Mouse (Mus musculus): ENCODE results near the gene Larp4b. TPM values are rescaled to one million over a fixed set of nuclear protein-coding genes. Genes with fewer than 3 reads are reported as not detected.

Gene Larp4b
- polyA plus RNA-seq, 1 experiment from 2014 or later: 50.7 TPM

GRCm38 (mm10) chr13:9187566-9188530 is 94.2 kb downstream of the Larp4b start:
- Histone ChIP-seq H3K27me3 (ENCODE audit: control insufficient read depth, insufficient read depth, low read length) (no peaks in the 10 kb centered on the region), H3K4me1 (ENCODE audit: control insufficient read depth, insufficient read depth, low read length) (no peaks in the 10 kb centered on the region), H3K9ac (replicated peaks; ENCODE audit: low read depth, low read length) (no peak overlapping the region), H3K9me3 (ENCODE audit: control insufficient read depth, low read depth, low read length) (no peaks in the 10 kb centered on the region), H3K4me3 (ENCODE audit: low read depth, low read length) (no peak overlapping the region), H3K36me3 (ENCODE audit: control insufficient read depth, insufficient read depth, low read length) (no peaks in the 10 kb centered on the region), H3K27ac (ENCODE audit: low read length) (no peak overlapping the region), H3K4me2 (replicated peaks; ENCODE audit: low read depth, low read length) (no peak overlapping the region)
- WGBS: 65% methylated on average over 22 of the region's 22 CpGs
- ATAC-seq (ENCODE audit: insufficient number of reproducible peaks, insufficient read depth, low FRiP score, low read depth): no peak

- Histone ChIP-seq H3K4me2 (replicated peaks; ENCODE audit: low read depth, low read length) (no peak overlapping the region), H3K27ac (ENCODE audit: low read length) (no peak overlapping the region), H3K9me3 (ENCODE audit: control insufficient read depth, low read depth, low read length) (no peaks in the 10 kb centered on the region), H3K9ac (replicated peaks; ENCODE audit: low read depth, low read length) (no peak overlapping the region), H3K36me3 (ENCODE audit: control insufficient read depth, insufficient read depth, low read length) (no peaks in the 10 kb centered on the region), H3K4me3 (ENCODE audit: low read depth, low read length) (no peak overlapping the region), H3K4me1 (ENCODE audit: control insufficient read depth, insufficient read depth, low read length) (no peaks in the 10 kb centered on the region), H3K27me3 (ENCODE audit: control insufficient read depth, insufficient read depth, low read length) (no peaks in the 10 kb centered on the region)
- ATAC-seq (ENCODE audit: insufficient number of reproducible peaks, insufficient read depth, low FRiP score, low read depth): no peak
- 88% methylated on average over 5 of the region's 5 CpGs for WGBS
Observed at GRCm38 (mm10) chr13:9189481-9189880, 95.8 kb downstream of the Larp4b start.

GRCm38 (mm10) chr13:9191172-9192140 is 97.8 kb downstream of the Larp4b start:
- Histone ChIP-seq H3K9ac (replicated peaks; ENCODE audit: low read depth, low read length) (no peak overlapping the region), H3K9me3 (ENCODE audit: control insufficient read depth, low read depth, low read length) (no peaks in the 10 kb centered on the region), H3K27me3 (ENCODE audit: control insufficient read depth, insufficient read depth, low read length) (no peaks in the 10 kb centered on the region), H3K4me2 (replicated peaks; ENCODE audit: low read depth, low read length) (peak overlapping the region; percentile 20; the same call in 1 of the 2 replicates), H3K4me1 (ENCODE audit: control insufficient read depth, insufficient read depth, low read length) (no peaks in the 10 kb centered on the region), H3K36me3 (ENCODE audit: control insufficient read depth, insufficient read depth, low read length) (no peaks in the 10 kb centered on the region), H3K27ac (ENCODE audit: low read length) (no peak overlapping the region), H3K4me3 (ENCODE audit: low read depth, low read length) (no peak overlapping the region)
- WGBS: 48% methylated on average over 15 of the region's 15 CpGs
- peak; percentile 51; the same call in 1 of the 2 replicates for ATAC-seq (ENCODE audit: insufficient number of reproducible peaks, insufficient read depth, low FRiP score, low read depth)

GRCm38 (mm10) chr13:9192797-9193330 is 99.2 kb downstream of the Larp4b start:
- H3K9me3 ChIP-seq (ENCODE audit: control insufficient read depth, low read depth, low read length): no peaks in the 10 kb centered on the region

GRCm38 (mm10) chr13:9194656-9195055 is 101.0 kb downstream of the Larp4b start:
- Histone ChIP-seq H3K27ac (ENCODE audit: low read length) (no peak overlapping the region), H3K9me3 (ENCODE audit: control insufficient read depth, low read depth, low read length) (no peaks in the 10 kb centered on the region), H3K36me3 (ENCODE audit: control insufficient read depth, insufficient read depth, low read length) (no peaks in the 10 kb centered on the region), H3K4me3 (ENCODE audit: low read depth, low read length) (no peak overlapping the region), H3K9ac (replicated peaks; ENCODE audit: low read depth, low read length) (no peak overlapping the region), H3K27me3 (ENCODE audit: control insufficient read depth, insufficient read depth, low read length) (no peaks in the 10 kb centered on the region), H3K4me2 (replicated peaks; ENCODE audit: low read depth, low read length) (no peak overlapping the region), H3K4me1 (ENCODE audit: control insufficient read depth, insufficient read depth, low read length) (no peaks in the 10 kb centered on the region)
- 80% methylated on average over 4 of the region's 4 CpGs for WGBS
- ATAC-seq (ENCODE audit: insufficient number of reproducible peaks, insufficient read depth, low FRiP score, low read depth): no peak

More at GRCm38 (mm10) chr13:9192797-9193330, 99.2 kb downstream of the Larp4b start:
- Histone ChIP-seq H3K9ac (replicated peaks; ENCODE audit: low read depth, low read length) (no peak overlapping the region), H3K36me3 (ENCODE audit: control insufficient read depth, insufficient read depth, low read length) (no peaks in the 10 kb centered on the region), H3K4me1 (ENCODE audit: control insufficient read depth, insufficient read depth, low read length) (no peaks in the 10 kb centered on the region), H3K4me2 (replicated peaks; ENCODE audit: low read depth, low read length) (no peak overlapping the region), H3K27me3 (ENCODE audit: control insufficient read depth, insufficient read depth, low read length) (no peaks in the 10 kb centered on the region), H3K27ac (ENCODE audit: low read length) (no peak overlapping the region), H3K4me3 (ENCODE audit: low read depth, low read length) (no peak overlapping the region)
- ATAC-seq (ENCODE audit: insufficient number of reproducible peaks, insufficient read depth, low FRiP score, low read depth): no peak
- 42% methylated on average over 9 of the region's 9 CpGs for WGBS

GRCm38 (mm10) chr13:9195565-9195964 is 101.9 kb downstream of the Larp4b start:
- no peak overlapping the region for H3K4me3 ChIP-seq (ENCODE audit: low read depth, low read length)
- H3K4me1 ChIP-seq (ENCODE audit: control insufficient read depth, insufficient read depth, low read length): no peaks in the 10 kb centered on the region
- H3K4me2 ChIP-seq (replicated peaks; ENCODE audit: low read depth, low read length): no peak overlapping the region
- H3K27ac ChIP-seq (ENCODE audit: low read length): no peak overlapping the region
- WGBS: 56% methylated on average over 4 of the region's 4 CpGs
- no peak overlapping the region for H3K9ac ChIP-seq (replicated peaks; ENCODE audit: low read depth, low read length)
- H3K9me3 ChIP-seq (ENCODE audit: control insufficient read depth, low read depth, low read length): no peaks in the 10 kb centered on the region
- H3K27me3 ChIP-seq (ENCODE audit: control insufficient read depth, insufficient read depth, low read length): no peaks in the 10 kb centered on the region
- no peaks in the 10 kb centered on the region for H3K36me3 ChIP-seq (ENCODE audit: control insufficient read depth, insufficient read depth, low read length)
- no peak for ATAC-seq (ENCODE audit: insufficient number of reproducible peaks, insufficient read depth, low FRiP score, low read depth)

- 56% methylated on average over 3 of the region's 3 CpGs for WGBS
- no peak overlapping the region for H3K4me2 ChIP-seq (replicated peaks; ENCODE audit: low read depth, low read length)
- no peak for ATAC-seq (ENCODE audit: insufficient number of reproducible peaks, insufficient read depth, low FRiP score, low read depth)
Observed at GRCm38 (mm10) chr13:9198106-9198505, 104.4 kb downstream of the Larp4b start.

More at GRCm38 (mm10) chr13:9198106-9198505, 104.4 kb downstream of the Larp4b start:
- Histone ChIP-seq H3K27ac (ENCODE audit: low read length) (no peak overlapping the region), H3K27me3 (ENCODE audit: control insufficient read depth, insufficient read depth, low read length) (no peaks in the 10 kb centered on the region), H3K9ac (replicated peaks; ENCODE audit: low read depth, low read length) (no peak overlapping the region), H3K4me1 (ENCODE audit: control insufficient read depth, insufficient read depth, low read length) (no peaks in the 10 kb centered on the region), H3K9me3 (ENCODE audit: control insufficient read depth, low read depth, low read length) (no peaks in the 10 kb centered on the region), H3K36me3 (ENCODE audit: control insufficient read depth, insufficient read depth, low read length) (no peaks in the 10 kb centered on the region), H3K4me3 (ENCODE audit: low read depth, low read length) (no peak overlapping the region)
